Mouse (Mus musculus): ENCODE data around the gene Gm49325.

The Gm49325 gene

GRCm38 (mm10) chr10:77605908-77606826, at the start of gene Gm49325, which contains the start of gene Sumo3:
Gm49325 (plus strand) TSS chr10:77606197.
Sumo3 (plus strand) TSS chr10:77606097.
- WGBS = 1% methylated on average over 104 of the region's 119 CpGs

DNA sequence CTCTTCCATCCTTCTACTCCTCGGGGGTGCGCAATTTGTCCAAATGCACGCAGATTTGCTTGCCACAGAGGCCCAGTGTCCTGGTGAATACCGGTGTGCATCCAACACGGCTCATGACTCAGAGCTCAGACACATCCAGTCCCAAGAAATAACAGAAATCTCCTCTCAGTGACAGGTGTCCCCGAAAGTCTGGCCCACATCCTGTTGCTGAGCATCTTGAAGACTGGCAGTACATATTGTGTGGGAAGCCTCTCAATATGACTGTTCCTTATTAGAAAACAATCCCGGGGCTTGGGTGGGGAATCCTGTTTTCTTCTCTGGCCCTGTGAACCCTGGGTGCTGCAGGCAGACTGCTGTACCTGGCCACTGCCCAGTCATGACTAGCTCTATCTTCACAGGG, 49.4 kb upstream of the Gm49325 start:
- 80% methylated on average over 7 of the region's 7 CpGs for WGBS

GRCm38 (mm10) chr10:77557641-77558040, 48.4 kb upstream of the Gm49325 start:
- 94% methylated on average over 4 of the region's 4 CpGs for WGBS

- WGBS = 88% methylated on average over 11 of the region's 11 CpGs
Observed at GRCm38 (mm10) chr10:77560090-77560489, 45.9 kb upstream of the Gm49325 start.

- whole genome bisulfite sequencing = 93% methylated on average over 9 of the region's 9 CpGs
Observed at GRCm38 (mm10) chr10:77560830-77561229, 45.2 kb upstream of the Gm49325 start.

DNA sequence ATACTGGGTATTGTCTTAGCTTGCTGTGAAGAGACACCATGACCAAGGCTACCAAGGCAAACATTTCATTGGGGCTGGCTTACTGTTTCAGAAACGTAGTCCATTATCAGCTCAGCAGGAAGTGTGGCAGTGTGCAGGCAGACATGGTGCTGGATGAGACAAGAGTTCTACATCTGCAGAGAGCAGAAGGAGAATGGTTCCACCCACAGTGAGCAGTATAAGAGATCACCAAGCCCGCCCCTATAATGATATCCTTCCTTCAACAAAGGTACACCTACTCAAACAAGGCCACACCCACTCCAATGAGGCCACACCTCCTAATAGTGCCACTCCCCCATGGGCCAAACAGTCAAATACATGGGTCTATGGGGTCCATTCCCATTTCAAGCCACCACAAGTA, 44.5 kb upstream of the Gm49325 start:
- 81% methylated on average over 2 of the region's 2 CpGs for WGBS

GRCm38 (mm10) chr10:77565005-77565404, 41.0 kb upstream of the Gm49325 start:
- 84% methylated on average over 8 of the region's 8 CpGs for WGBS

- 32% methylated on average over 8 of the region's 8 CpGs for WGBS
Observed at GRCm38 (mm10) chr10:77566651-77567050, 39.3 kb upstream of the Gm49325 start.

DNA sequence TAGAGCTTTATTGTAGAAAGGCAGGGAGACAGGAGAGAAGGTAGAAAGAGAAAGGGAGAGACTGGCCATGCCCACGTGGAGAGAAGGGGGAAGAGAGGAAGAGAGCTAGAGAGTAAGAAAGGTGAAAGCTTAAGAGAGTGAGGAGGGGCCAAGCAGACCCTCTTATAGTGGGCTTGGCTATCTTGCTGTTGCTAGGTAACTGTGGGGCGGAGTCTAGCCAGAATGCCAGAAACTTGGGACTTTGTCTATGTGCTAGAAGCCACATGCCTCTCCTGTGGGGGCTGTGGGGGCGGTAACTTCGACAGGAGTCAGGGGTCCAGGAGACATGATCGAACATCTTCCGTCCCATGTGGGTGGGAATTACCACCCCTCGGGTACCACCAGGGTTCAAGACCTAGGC, 36.5 kb upstream of the Gm49325 start:
- WGBS = 53% methylated on average over 7 of the region's 7 CpGs

DNA sequence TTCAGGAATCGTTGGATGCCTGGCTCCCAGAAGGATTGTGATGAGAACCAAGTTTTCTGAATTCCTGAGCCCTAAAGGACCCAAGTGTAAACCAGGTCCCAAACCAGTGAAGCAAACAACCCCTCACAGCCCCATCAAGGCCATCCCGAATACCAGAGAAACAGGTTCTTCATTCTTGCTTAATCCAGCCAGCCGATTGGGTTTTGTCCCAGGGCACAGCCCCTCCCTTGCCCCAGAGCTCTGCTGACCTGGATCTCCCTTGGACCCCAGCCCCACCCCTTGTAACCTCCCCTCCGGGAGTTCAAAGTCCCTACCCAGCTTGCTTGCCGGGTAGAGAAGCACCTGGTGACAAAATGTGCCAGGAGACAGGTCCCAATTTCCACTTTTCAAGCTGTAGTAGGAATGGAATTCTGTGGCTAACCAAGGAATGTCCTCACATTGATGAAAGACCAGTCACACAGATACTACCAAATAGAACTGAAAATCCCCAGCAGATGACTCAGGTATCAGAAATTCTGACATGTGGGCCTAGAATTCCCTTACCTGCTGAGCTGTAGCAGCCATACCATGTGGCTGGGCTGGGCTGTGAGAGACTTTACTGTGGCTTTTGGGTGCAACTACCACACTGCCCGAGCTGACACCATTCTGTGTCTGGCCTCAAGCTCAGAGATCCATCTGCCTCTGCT, 35.9 kb upstream of the Gm49325 start:
- WGBS = 63% methylated on average over 6 of the region's 6 CpGs

DNA sequence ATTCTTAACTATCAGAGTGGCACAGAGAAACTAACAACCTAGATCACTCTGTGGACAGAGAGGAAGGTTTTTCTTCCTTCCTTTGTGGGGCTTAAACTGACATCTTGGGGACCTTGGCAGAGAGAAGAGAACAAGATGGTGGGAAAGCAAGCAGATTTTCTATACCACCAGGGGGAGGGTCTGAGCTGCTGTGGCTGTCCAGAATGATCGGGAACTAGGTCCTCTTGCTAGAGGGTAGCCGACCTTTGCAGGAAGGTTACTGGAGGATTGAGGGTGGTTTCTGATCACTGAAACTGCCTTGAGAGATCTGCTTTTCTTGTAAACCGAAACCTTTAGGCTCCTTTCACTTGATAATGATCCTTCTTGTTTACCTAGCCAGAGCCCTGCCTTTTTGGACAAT, 33.8 kb upstream of the Gm49325 start:
- 45% methylated on average over 3 of the region's 3 CpGs for WGBS

DNA sequence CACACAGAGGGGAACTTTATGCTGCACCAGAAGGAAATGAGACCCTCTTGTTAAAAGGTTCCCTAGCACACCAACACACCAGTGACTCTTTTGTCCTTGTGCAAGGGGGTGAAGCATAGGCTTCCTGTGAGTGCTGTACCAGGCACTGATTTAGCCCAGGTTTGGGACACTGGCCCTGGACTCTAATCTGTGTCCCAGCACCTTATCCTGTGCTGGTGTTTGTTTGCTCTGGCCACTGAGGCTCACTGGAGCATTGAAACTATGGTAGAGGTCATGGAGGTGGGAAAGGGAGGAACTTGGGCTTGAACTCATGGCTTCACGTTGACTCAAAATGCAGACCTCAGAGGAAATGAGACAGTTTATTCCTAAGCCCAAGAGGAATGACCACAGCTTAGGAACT, 32.8 kb upstream of the Gm49325 start:
- 75% methylated on average over 1 of the region's 1 CpGs for WGBS

GRCm38 (mm10) chr10:77580027-77580920, 25.7 kb upstream of the Gm49325 start:
- 51% methylated on average over 10 of the region's 10 CpGs for WGBS

DNA sequence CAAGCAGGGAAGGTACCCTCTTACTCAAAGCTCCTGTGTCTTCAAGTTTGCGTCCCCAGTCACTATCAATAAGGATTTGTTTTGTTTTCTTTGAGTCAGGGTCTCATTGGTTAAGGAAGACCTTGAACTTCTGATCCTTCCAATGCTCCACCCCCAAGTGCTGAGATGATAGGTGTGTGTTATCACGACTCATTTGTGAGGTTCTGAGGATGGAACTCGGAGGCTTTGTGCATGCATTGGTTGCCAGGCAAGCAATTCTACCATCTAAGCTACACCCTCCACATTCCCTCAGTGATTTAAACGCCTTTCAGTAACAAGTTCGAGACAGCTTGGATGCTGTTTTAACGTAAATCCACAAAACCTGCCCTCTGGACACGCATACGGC, 25.0 kb upstream of the Gm49325 start:
- 4% methylated on average over 8 of the region's 8 CpGs for WGBS

DNA sequence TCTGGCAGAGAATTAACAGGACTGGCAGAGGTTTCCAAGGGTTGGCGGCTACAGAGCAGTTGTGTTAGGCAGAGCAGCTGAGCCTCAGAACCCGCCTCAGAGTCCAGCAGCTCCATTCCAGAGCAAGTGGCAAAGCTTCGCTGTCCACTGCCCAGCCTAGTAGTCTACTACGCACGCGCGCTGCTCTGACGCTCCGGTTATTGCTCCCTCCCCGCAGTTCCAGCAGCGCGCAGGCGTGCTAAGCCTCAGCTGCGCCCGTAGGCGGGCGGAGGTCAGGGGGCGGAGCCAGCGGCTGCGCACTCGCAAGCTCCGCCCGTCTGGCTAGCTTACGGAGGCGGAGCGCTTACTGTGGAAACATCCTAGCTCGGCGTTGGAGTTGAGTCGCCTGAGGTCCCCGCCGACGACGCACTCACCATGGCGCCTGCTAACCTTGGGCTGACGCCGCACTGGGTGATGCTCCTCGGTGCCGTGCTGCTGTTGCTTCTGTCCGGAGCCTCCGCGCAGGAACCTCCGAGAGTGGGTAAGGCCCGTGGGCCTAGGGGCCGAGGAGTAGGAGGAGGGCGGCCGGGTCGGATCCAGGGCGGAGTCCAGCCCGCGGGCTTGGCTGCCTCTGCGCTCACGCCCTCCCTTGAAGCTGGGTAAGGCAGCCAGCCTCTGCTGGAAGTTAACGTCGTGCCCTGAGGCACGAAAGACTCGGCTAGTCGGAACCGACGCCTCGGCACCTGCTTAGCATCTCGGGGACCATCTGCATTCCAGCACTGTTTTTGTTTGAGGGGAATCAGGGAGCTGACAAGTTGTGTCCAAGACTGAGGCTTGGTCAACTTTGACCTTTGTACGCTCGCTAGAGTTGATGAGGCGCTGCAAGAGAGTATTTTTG, 24.4 kb upstream of the Gm49325 start, which contains the start of gene Pttg1ip:
Pttg1ip (plus strand) TSS at position 313 of the 877 bp plus-strand sequence.
- WGBS = under 1% methylated on average over 64 of the region's 64 CpGs

GRCm38 (mm10) chr10:77582285-77582618, 23.7 kb upstream of the Gm49325 start:
- 6% methylated on average over 8 of the region's 8 CpGs for WGBS

- WGBS = 30% methylated on average over 10 of the region's 10 CpGs
Observed at GRCm38 (mm10) chr10:77583795-77584422, 22.1 kb upstream of the Gm49325 start.

GRCm38 (mm10) chr10:77586637-77587036, 19.4 kb upstream of the Gm49325 start:
- WGBS = 91% methylated on average over 3 of the region's 3 CpGs

DNA sequence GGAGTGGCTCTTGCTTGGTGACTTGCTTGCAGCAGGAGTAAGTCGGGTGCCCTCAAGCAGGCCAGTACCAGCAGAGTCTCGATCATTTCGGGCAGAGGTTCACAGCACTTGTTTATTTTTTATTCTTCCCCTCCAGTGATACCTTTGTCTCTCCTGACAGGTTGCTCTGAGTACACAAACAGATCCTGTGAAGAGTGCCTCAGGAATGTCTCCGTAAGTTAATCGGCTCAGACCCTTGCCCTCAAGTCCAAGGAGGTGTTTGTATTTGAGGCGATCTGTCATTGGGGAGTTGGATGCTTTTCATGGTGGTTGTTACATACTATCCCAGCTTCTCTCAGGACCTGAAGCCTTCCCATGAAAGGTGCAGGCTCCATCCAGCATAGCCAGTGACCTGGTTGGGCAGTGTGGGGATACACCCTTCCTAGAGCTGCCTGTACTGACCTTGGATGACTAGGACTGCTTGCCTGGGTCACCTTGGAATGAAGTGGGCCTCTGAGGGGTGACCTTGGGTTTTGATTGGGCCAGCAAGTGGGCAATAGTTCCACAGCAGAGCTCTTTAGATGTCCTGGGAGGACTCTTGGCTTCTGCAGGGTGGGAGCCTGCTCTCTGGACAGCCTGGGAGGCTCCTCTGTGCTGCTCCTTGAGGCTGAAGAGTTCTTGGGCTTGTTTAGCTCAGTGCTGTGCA, 18.8 kb upstream of the Gm49325 start:
- 86% methylated on average over 6 of the region's 6 CpGs for WGBS

GRCm38 (mm10) chr10:77588036-77588435, 18.0 kb upstream of the Gm49325 start:
- WGBS = 87% methylated on average over 2 of the region's 2 CpGs

All from cerebral cortex, adult 2 months (tissue).